Mouse (Mus musculus) lung, postnatal 0 days (tissue): ENCODE data around the gene Ctdnep1.
A peak's percentile ranks its signal among the peaks of the same experiment; 100 is the strongest.

Source experiments
- CTCF ChIP-seq: IDR thresholded peaks from 2 replicates; pipeline ENCODE4 v1.5.1; 2016; ENCODE audit warnings: antibody characterized with exemption, mild to moderate bottlenecking
- EP300 ChIP-seq: IDR thresholded peaks from 2 replicates; pipeline ENCODE4 v1.6.1; 2016; ENCODE audit warnings: antibody characterized with exemption, mild to moderate bottlenecking, control low read depth

DNA sequence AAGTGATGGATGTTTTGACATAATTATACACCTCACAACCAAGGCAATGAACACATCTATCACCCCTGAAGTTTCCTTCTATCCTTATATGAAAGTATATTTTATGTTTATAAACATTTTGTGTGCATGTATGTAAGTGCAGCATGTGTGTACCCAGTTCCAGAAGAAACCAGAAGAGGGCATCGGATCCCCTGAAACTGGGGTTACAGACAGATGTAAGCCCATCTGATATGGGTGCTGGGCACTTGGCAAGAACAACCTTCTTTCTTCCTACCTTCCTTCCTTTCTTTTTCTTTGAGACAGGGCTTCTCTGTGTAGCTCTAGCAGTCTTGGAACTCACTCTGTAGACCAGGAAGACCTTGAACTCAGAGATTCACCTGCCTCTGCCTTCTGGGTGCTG, 24.7 kb upstream of the Ctdnep1 start:
- peak; percentile 32 for TF ChIP-seq CTCF
- no peak for TF ChIP-seq EP300
